Mouse (Mus musculus): ENCODE results near the gene 4930519G04Rik. TPM values are rescaled to one million over a fixed set of nuclear protein-coding genes. Genes with fewer than 3 reads are reported as not detected.
"Not testable (repeated sequence)": the region's sequence is repeated elsewhere in the genome, so short reads cannot be mapped to it uniquely, and the experiment has no call there.

The 4930519G04Rik gene
- polyA plus RNA-seq, 1 experiment from 2014 or later = not detected

DNA sequence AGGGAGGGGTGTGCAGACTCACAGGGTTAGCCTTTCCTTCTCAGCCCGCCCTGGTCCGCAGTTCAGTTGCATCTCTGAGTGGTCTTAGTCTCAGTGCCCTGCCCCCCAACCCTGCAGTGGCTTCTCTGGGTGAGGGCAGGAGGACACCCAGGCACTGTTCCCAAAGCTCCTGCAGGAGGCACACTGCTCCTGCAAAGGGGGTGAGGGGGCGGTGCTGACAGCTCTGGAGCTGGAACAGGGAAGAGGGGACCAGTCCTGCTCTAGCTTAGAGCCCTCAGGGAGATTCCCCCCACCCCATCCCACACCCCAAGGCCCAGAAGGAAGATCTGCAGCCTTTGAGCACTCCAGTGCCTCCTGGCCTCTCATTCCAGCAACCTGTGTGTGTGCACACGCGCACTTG is 10.8 kb upstream of the 4930519G04Rik start:
- Histone ChIP-seq H3K9me3 (replicated peaks) (no peaks in the 10 kb centered on the region), H3K9ac (no peak overlapping the region), H3K27me3 (no peaks in the 10 kb centered on the region), H3K4me1 (peaks cover 9% of the 10 kb centered on the region), H3K4me3 (replicated peaks) (no peak overlapping the region), H3K27ac (no peak overlapping the region), H3K36me3 (no peaks in the 10 kb centered on the region), H3K4me2 (no peak overlapping the region)
- 0 out of 2 replicates have a peak, but pooled peaks have one; percentile 9 for ATAC-seq (replicated peaks; ENCODE audit: low FRiP score)
- WGBS = 74% methylated on average over 5 of the region's 5 CpGs

DNA sequence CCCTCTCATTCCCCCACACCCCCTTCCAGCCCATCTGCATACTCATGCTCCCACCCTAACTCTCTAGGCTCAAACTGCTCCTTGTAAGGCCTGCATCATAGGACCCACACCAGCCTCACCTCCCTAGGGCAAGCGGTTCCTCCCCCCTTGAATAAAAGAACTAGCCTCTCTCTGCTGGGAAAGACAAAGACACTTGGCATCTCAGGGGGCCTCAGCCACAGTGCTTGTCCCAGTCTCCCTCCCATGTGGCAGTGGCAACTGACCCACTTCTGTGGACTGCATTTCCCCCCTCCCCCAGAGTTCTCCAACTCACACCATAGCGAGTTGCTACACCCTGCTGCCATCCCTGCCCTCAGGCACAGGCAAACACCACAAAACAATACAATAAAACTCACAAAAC is 9.1 kb upstream of the 4930519G04Rik start:
- 73% methylated on average over 2 of the region's 2 CpGs for WGBS
- ATAC-seq (replicated peaks; ENCODE audit: low FRiP score); H3K27ac ChIP-seq; H3K9me3 ChIP-seq (replicated peaks); H3K36me3 ChIP-seq; H3K4me2 ChIP-seq; H3K4me3 ChIP-seq (replicated peaks); H3K9ac ChIP-seq; H3K27me3 ChIP-seq; H3K4me1 ChIP-seq: not testable (repeated sequence)

- Histone ChIP-seq H3K9ac (no peak overlapping the region), H3K4me1 (no peaks in the 10 kb centered on the region), H3K9me3 (replicated peaks) (no peaks in the 10 kb centered on the region), H3K27me3 (no peaks in the 10 kb centered on the region), H3K4me2 (no peak overlapping the region), H3K27ac (no peak overlapping the region), H3K4me3 (replicated peaks) (no peak overlapping the region), H3K36me3 (no peaks in the 10 kb centered on the region)
- no peak for ATAC-seq (replicated peaks; ENCODE audit: low FRiP score)
- WGBS = 78% methylated on average over 20 of the region's 20 CpGs
These were observed 1.8 kb upstream of the 4930519G04Rik start for GRCm38 (mm10) chr5:114851565-114852236.

- H3K4me3 ChIP-seq (replicated peaks) = peak within 1 kb of the TSS; percentile 27
These were observed 5.1 kb downstream of the 4930519G04Rik start, which contains the start of gene Gm9936 for GRCm38 (mm10) chr5:114858582-114858981. Gm9936 (minus strand) TSS chr5:114858682.

DNA sequence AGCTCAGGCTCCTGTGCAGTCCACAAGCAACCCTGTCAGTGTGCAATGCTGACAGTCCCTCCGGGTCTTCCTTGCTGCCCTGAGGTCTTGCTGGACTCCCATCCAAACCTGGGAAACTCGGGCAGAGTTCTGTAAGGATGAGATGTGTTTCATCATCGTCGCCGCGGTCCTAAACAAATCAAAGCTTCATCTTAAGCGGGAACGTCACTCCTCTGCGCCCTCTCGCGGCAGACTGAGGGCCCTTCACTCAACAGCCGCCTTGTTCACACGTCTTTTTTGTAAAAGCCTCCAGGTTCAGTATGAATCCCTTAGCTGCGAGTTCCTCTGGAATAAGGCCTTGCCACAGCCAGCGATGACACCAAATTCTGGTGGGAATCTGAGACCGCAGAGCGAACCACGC is 5.8 kb downstream of the 4930519G04Rik start:
- Histone ChIP-seq H3K27me3 (peaks cover 11% of the 10 kb centered on the region), H3K27ac (no peak overlapping the region), H3K4me3 (replicated peaks) (peak overlapping the region; percentile 27), H3K4me2 (peak overlapping the region; percentile 57), H3K9me3 (replicated peaks) (no peaks in the 10 kb centered on the region), H3K36me3 (no peaks in the 10 kb centered on the region), H3K4me1 (peaks cover 12% of the 10 kb centered on the region; the same call in 1 of the 2 replicates), H3K9ac (no peak overlapping the region)
- ATAC-seq (replicated peaks; ENCODE audit: low FRiP score) = no peak
- WGBS = 7% methylated on average over 18 of the region's 18 CpGs

More at GRCm38 (mm10) chr5:114858582-114858981, 5.1 kb downstream of the 4930519G04Rik start, which contains the start of gene Gm9936:
- Histone ChIP-seq H3K27ac (no peak within 1 kb of the TSS), H3K9me3 (replicated peaks) (no peaks in the 10 kb centered on the region), H3K36me3 (no peaks in the 10 kb centered on the region), H3K9ac (no peak within 1 kb of the TSS), H3K4me1 (peaks cover 12% of the 10 kb centered on the region; the same call in 1 of the 2 replicates), H3K27me3 (peaks cover 11% of the 10 kb centered on the region), H3K4me2 (peak within 1 kb of the TSS; percentile 57)
- no peak for ATAC-seq (replicated peaks; ENCODE audit: low FRiP score)
- 85% methylated on average over 12 of the region's 12 CpGs for WGBS

DNA sequence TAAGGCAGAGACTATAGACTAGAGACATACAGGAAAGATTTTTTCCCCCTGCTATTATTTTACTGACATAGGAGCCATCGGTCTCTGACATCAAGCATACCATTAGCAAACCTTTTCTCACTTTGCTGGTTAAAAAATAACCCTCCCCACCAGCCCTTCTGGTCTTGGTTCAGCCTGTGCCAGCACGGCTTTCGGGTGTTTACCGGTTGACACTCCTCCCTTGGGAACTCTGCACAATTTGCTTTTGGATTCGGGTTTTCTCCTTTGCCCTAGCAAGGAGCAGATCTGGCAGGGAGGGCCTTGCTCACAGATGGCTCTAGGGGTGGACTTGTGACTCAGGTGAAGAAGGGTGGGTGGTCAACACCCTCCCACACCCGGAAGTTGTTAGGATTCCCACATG is 8.3 kb downstream of the 4930519G04Rik start:
- Histone ChIP-seq H3K9me3 (replicated peaks) (no peaks in the 10 kb centered on the region), H3K4me3 (replicated peaks) (no peak overlapping the region), H3K27ac (no peak overlapping the region), H3K36me3 (no peaks in the 10 kb centered on the region), H3K4me2 (no peak overlapping the region), H3K27me3 (peaks cover 11% of the 10 kb centered on the region), H3K4me1 (peaks cover 12% of the 10 kb centered on the region; the same call in 1 of the 2 replicates), H3K9ac (no peak overlapping the region)
- ATAC-seq (replicated peaks; ENCODE audit: low FRiP score) = no peak
- WGBS = 64% methylated on average over 6 of the region's 6 CpGs

- H3K4me1 ChIP-seq = peaks cover 9% of the 10 kb centered on the region; the same call in 1 of the 2 replicates
- no peak overlapping the region for H3K9ac ChIP-seq
- peaks cover 14% of the 10 kb centered on the region for H3K9me3 ChIP-seq (replicated peaks)
- no peak overlapping the region for H3K4me2 ChIP-seq
- H3K27ac ChIP-seq = no peak overlapping the region
- ATAC-seq (replicated peaks; ENCODE audit: low FRiP score) = no peak
- H3K36me3 ChIP-seq = 0 out of 2 replicates have a peak, but pooled peaks cover 3% of the 10 kb centered on the region
- H3K27me3 ChIP-seq = no peaks in the 10 kb centered on the region
- H3K4me3 ChIP-seq (replicated peaks) = no peak overlapping the region
- WGBS = 79% methylated on average over 7 of the region's 7 CpGs
These were observed 11.3 kb downstream of the 4930519G04Rik start for GRCm38 (mm10) chr5:114864813-114865212.

DNA sequence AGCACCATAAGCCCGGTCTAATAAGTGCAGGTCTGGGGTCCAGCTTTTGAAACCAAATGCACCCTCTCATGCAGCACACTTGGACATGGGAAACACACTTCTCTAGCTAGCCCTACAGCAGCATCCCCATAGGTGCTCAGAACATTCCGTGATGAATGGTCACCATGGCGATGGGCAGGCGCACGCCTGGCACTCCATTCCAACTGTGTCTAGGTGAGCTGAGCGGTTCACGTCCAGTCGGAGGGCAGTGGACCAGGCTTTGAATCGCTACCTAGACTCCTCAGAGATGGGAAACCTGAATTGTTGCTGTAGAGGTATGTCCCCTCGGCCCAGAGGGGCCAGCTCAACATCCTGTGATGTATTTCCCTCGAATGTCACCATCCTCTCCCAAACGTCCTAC is 11.8 kb downstream of the 4930519G04Rik start:
- 0 out of 2 replicates have a peak, but pooled peaks cover 3% of the 10 kb centered on the region for H3K36me3 ChIP-seq
- H3K4me3 ChIP-seq (replicated peaks) = no peak overlapping the region
- H3K4me2 ChIP-seq = no peak overlapping the region
- WGBS = 87% methylated on average over 12 of the region's 12 CpGs
- H3K4me1 ChIP-seq = peaks cover 9% of the 10 kb centered on the region; the same call in 1 of the 2 replicates
- no peaks in the 10 kb centered on the region for H3K27me3 ChIP-seq
- no peak overlapping the region for H3K27ac ChIP-seq
- ATAC-seq (replicated peaks; ENCODE audit: low FRiP score) = no peak
- no peak overlapping the region for H3K9ac ChIP-seq
- peaks cover 14% of the 10 kb centered on the region for H3K9me3 ChIP-seq (replicated peaks)

DNA sequence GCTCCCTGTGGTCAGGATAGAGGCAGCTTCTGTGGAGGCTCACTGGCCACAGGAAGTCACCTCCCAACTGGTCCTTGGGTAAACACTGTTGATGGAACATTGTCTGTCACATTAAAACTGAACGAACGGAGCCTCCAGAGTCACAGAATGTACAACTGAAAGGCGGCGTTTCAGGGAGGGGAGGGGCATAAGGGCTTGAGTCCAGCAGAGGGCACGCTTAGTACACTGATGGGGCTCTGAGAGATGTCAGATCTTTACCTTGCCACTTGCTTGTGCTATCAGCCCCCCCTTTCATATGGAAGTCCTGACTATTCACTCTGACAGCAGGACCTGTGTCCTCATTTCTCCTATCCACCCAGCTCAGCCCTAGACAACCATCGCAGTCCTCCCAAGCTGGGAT is 22.4 kb downstream of the 4930519G04Rik start:
- Histone ChIP-seq H3K36me3 (no peaks in the 10 kb centered on the region), H3K4me1 (peaks cover 26% of the 10 kb centered on the region), H3K27ac (no peak overlapping the region), H3K4me2 (peak overlapping the region; percentile 19; the same call in 1 of the 2 replicates), H3K4me3 (replicated peaks) (no peak overlapping the region), H3K9me3 (replicated peaks) (no peaks in the 10 kb centered on the region), H3K27me3 (no peaks in the 10 kb centered on the region; the same call in 1 of the 2 replicates), H3K9ac (no peak overlapping the region)
- 36% methylated on average over 6 of the region's 6 CpGs for WGBS
- ATAC-seq (replicated peaks; ENCODE audit: low FRiP score) = no peak

DNA sequence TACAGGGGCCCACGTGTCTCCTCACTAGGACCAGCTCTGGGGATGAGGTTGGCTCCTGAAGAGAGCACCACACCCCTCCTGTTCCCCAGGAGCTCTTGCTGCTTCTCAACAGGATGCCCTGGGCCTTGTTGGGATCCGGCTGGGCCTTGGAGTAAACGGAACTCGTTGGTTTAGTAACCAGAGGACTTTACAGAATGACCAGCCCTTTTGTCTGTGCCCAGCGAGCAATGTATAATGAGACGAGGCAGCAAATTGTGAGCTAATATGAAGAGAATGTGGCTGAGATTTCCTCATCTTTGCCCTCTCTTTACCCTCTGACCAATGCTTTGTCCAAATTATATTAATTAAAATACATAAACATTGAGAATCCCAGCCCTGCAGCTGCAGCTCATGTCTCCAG is 22.9 kb downstream of the 4930519G04Rik start:
- no peaks in the 10 kb centered on the region; the same call in 1 of the 2 replicates for H3K27me3 ChIP-seq
- no peaks in the 10 kb centered on the region for H3K9me3 ChIP-seq (replicated peaks)
- H3K36me3 ChIP-seq = no peaks in the 10 kb centered on the region
- H3K27ac ChIP-seq = no peak overlapping the region
- peaks cover 26% of the 10 kb centered on the region for H3K4me1 ChIP-seq
- no peak overlapping the region for H3K4me2 ChIP-seq
- 47% methylated on average over 6 of the region's 6 CpGs for WGBS
- H3K4me3 ChIP-seq (replicated peaks) = no peak overlapping the region
- no peak for ATAC-seq (replicated peaks; ENCODE audit: low FRiP score)
- H3K9ac ChIP-seq = no peak overlapping the region

GRCm38 (mm10) chr5:114877487-114877886 is 24.0 kb downstream of the 4930519G04Rik start:
- Histone ChIP-seq H3K9ac (no peak overlapping the region), H3K4me1 (peaks cover 26% of the 10 kb centered on the region), H3K36me3 (no peaks in the 10 kb centered on the region), H3K9me3 (replicated peaks) (no peaks in the 10 kb centered on the region), H3K27ac (no peak overlapping the region), H3K4me3 (replicated peaks) (no peak overlapping the region), H3K27me3 (no peaks in the 10 kb centered on the region; the same call in 1 of the 2 replicates), H3K4me2 (no peak overlapping the region)
- WGBS = 64% methylated on average over 7 of the region's 7 CpGs
- ATAC-seq (replicated peaks; ENCODE audit: low FRiP score) = no peak

GRCm38 (mm10) chr5:114879399-114879798 is 25.9 kb downstream of the 4930519G04Rik start:
- Histone ChIP-seq H3K9me3 (replicated peaks) (no peaks in the 10 kb centered on the region), H3K4me3 (replicated peaks) (no peak overlapping the region), H3K36me3 (no peaks in the 10 kb centered on the region), H3K4me2 (no peak overlapping the region), H3K27ac (no peak overlapping the region), H3K9ac (no peak overlapping the region), H3K4me1 (peaks cover 26% of the 10 kb centered on the region), H3K27me3 (no peaks in the 10 kb centered on the region; the same call in 1 of the 2 replicates)
- 52% methylated on average over 13 of the region's 13 CpGs for WGBS
- no peak for ATAC-seq (replicated peaks; ENCODE audit: low FRiP score)
